Mouse (Mus musculus) neural tube, embryonic 11.5 days (tissue): Measurements from ENCODE around the gene Tanc2. TPM values are rescaled to one million over a fixed set of nuclear protein-coding genes. Genes with fewer than 3 reads are reported as not detected.

ENCODE experiments used
- ATAC-seq: fragments of 200-750 bp; cut with Nextera tagmentation; 2 replicates; pipeline ENCODE4 v1.8.0; 2017; ENCODE audit warnings: moderate number of reproducible peaks, mild to moderate bottlenecking, moderate TSS enrichment, moderate library complexity; ENCODE audit not compliant: insufficient read depth, low FRiP score, low TSS enrichment
- DNase-seq: peaks from one replicate; pipeline ENCODE4 v3.0.0-alpha.2; 2015; ENCODE audit warnings: low spot score
- H3K27ac ChIP-seq: fragments of 300-500 bp; sonication (generic); 2 replicates; pipeline ENCODE4 v1.5.1; 2014; ENCODE audit warnings: low read depth, mild to moderate bottlenecking, low read length
- H3K27me3 ChIP-seq: fragments of 300-500 bp; sonication (generic); 2 replicates; pipeline ENCODE4 v1.6.1; 2014; ENCODE audit warnings: mild to moderate bottlenecking, low read length, mixed read lengths; ENCODE audit not compliant: control insufficient read depth, insufficient read depth
- H3K36me3 ChIP-seq: fragments of 300-500 bp; sonication (generic); 2 replicates; pipeline ENCODE4 v1.6.1; 2014; ENCODE audit warnings: mild to moderate bottlenecking, low read length, moderate library complexity, mixed read lengths; ENCODE audit not compliant: control insufficient read depth, insufficient read depth
- H3K4me1 ChIP-seq: fragments of 300-500 bp; sonication (generic); 2 replicates; pipeline ENCODE4 v1.6.1; 2014; ENCODE audit warnings: low read length, mixed read lengths; ENCODE audit not compliant: control insufficient read depth, insufficient read depth
- H3K4me2 ChIP-seq: fragments of 300-500 bp; sonication (generic); 2 replicates; pipeline ENCODE4 v1.6.1; 2014; ENCODE audit warnings: low read depth, mild to moderate bottlenecking, moderate library complexity
- H3K4me3 ChIP-seq: fragments of 300-500 bp; sonication (generic); 2 replicates; pipeline ENCODE4 v1.5.1; 2014; ENCODE audit warnings: low read depth, low read length
- H3K9ac ChIP-seq: fragments of 300-500 bp; sonication (generic); 2 replicates; pipeline ENCODE4 v1.6.1; 2014; ENCODE audit warnings: mild to moderate bottlenecking, low read length
- H3K9me3 ChIP-seq: fragments of 300-500 bp; sonication (generic); 2 replicates; pipeline ENCODE4 v1.6.1; 2016; ENCODE audit warnings: low read length; ENCODE audit not compliant: control insufficient read depth
- WGBS: fragments of 180-500 bp; shearing (Covaris S2); extraction: QIAGEN DNeasy Blood & Tissue Kit; methylation state at CpG from one replicate; pipeline ENCODE4 v1.1.7; 2014; 5-methylcytosine and 5-hydroxymethylcytosine counted together
- polyA plus RNA-seq: library from polyadenylated mRNA; unstranded; fragments of >200 nt; fragmentation: Nextera tagmentation; extraction: Ambion mirVana; gene quantifications from 2 replicates; pipeline ENCODE4 v1.2.1, GENCODE M21; 2014

Tanc2 gene
- polyA plus RNA-seq, 1 experiment from 2014 or later: 25.0 TPM

DNA sequence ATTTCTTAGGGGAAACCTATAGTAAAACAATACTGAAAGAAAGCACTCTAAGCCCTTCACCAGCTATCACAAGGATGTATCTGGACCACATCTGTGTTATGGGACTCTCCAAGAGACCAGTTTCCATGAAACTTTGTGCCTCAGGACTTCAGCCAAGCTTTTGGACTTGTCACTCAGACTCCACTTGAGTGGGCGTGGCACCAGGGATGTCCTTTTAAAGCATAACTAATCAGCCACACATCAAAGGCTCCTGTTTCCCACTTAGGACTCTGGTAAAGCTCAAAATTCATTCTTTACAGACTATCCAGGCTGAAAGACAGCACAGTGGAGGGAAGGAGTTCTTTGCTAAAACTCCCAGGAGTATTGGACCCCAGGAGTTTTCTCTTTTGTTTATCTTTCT lies 89.2 kb downstream of the Tanc2 start:
- no peak for DNase-seq
- no peak overlapping the region for H3K9ac ChIP-seq
- no peaks in the 10 kb centered on the region for H3K9me3 ChIP-seq
- H3K36me3 ChIP-seq: no peaks in the 10 kb centered on the region
- no peak overlapping the region for H3K27ac ChIP-seq
- H3K4me3 ChIP-seq: no peak overlapping the region
- no peak for ATAC-seq
- H3K27me3 ChIP-seq: no peaks in the 10 kb centered on the region
- no peak overlapping the region for H3K4me2 ChIP-seq
- no peaks in the 10 kb centered on the region for H3K4me1 ChIP-seq
- WGBS: 86% methylated on average over 1 of the region's 1 CpGs

DNA sequence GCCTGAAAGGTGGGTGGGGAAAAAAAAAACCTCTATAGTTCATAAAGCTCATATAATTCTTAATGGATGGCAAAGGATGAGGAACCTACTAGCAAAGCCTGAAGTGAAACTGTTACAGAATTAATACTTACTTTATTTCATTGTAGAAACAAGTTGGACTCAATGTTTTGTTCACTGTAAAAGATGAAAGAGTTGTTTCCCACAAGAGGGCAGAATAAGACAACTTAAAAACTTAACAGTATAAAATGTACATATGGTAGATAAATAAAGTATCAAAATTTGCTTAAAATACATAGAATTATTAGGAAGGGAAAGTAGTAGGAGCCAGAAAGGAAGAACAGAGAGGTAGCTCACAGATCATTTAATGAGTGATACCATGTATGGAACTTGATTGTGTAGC lies 95.0 kb downstream of the Tanc2 start:
- H3K4me1 ChIP-seq: no peaks in the 10 kb centered on the region

DNA sequence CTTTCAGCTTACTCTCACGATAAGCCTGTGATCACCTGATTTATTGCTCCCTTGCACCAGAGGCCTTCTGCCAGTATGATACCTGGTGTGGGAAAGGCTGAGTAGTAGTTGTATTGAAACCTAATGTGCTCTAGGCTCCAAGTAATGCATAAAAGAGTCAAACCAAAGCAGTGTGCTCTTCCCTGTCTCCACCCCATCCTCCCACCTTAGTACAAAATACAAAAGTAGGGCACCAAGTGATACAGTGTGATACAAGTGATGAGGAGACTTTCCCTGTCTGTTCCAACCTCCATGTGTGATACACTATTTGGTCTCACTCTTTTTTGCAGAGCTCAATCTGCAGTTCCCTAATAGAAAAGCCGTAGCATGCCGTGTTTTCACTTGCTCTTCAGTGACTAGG lies 110.7 kb downstream of the Tanc2 start:
- WGBS: 75% methylated on average over 3 of the region's 3 CpGs
- ATAC-seq (no peak), DNase-seq (no peak)
- no peaks in the 10 kb centered on the region for H3K27me3 ChIP-seq
- no peaks in the 10 kb centered on the region for H3K4me1 ChIP-seq
- no peak overlapping the region for H3K27ac ChIP-seq
- no peak overlapping the region for H3K4me2 ChIP-seq
- H3K4me3 ChIP-seq: no peak overlapping the region
- no peaks in the 10 kb centered on the region for H3K36me3 ChIP-seq
- no peak overlapping the region for H3K9ac ChIP-seq
- no peaks in the 10 kb centered on the region for H3K9me3 ChIP-seq

More for the DNA sequence above, 95.0 kb downstream of the Tanc2 start:
- ATAC-seq (no peak), DNase-seq (no peak)
- Histone ChIP-seq H3K4me3 (no peak overlapping the region), H3K27ac (no peak overlapping the region), H3K9me3 (no peaks in the 10 kb centered on the region), H3K9ac (no peak overlapping the region), H3K36me3 (no peaks in the 10 kb centered on the region), H3K4me2 (no peak overlapping the region), H3K27me3 (no peaks in the 10 kb centered on the region)

DNA sequence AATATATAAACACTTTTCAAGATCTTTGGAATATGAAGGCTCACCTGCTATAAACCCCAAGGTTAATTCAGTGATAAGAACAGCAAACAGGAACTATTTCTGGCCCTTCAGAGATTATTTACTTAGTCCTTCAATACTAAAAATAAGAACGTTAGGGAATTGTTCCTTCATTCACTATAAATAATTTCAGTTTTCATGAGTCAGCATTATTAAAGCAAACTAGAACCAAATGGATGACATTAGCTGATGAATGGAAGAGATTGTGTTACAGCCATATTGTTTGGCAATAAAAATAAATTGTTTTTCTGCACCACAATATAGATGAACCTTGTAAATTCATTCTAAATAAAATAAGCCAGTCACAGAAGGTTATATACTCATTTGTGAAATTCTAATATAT lies 129.9 kb downstream of the Tanc2 start:
- H3K9ac ChIP-seq: no peak overlapping the region
- WGBS: 81% methylated on average over 1 of the region's 1 CpGs
- no peaks in the 10 kb centered on the region for H3K9me3 ChIP-seq
- no peak overlapping the region for H3K4me2 ChIP-seq
- DNase-seq (no peak), ATAC-seq (no peak)
- H3K36me3 ChIP-seq: no peaks in the 10 kb centered on the region
- no peak overlapping the region for H3K27ac ChIP-seq
- H3K4me1 ChIP-seq: no peaks in the 10 kb centered on the region
- H3K27me3 ChIP-seq: no peaks in the 10 kb centered on the region
- no peak overlapping the region for H3K4me3 ChIP-seq

DNA sequence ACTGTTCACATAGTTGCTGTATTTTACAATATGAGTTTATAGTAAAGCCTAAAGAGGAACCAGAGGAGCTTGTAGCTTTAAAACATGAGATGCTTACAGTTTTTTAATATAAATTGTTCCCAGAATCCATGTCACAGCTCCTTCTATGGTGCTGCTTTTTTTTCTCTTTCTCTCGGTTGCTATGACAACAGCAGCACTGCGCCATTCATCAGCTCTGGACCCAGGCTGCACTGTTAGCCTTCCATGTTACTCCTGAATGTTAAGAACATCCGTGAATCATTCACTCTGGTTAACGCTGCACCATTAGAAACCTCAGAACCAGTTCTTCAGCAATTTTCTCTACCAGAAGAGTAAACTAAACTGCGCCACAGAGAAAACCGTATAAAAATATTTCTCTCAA lies 141.8 kb downstream of the Tanc2 start:
- ATAC-seq (peak; percentile 83), DNase-seq (peak; percentile 62)
- Histone ChIP-seq H3K9ac (no peak overlapping the region), H3K4me3 (no peak overlapping the region), H3K27me3 (no peaks in the 10 kb centered on the region), H3K27ac (no peak overlapping the region), H3K36me3 (no peaks in the 10 kb centered on the region), H3K4me1 (peaks cover 4% of the 10 kb centered on the region), H3K4me2 (no peak overlapping the region), H3K9me3 (no peaks in the 10 kb centered on the region)
- WGBS: 50% methylated on average over 6 of the region's 6 CpGs

DNA sequence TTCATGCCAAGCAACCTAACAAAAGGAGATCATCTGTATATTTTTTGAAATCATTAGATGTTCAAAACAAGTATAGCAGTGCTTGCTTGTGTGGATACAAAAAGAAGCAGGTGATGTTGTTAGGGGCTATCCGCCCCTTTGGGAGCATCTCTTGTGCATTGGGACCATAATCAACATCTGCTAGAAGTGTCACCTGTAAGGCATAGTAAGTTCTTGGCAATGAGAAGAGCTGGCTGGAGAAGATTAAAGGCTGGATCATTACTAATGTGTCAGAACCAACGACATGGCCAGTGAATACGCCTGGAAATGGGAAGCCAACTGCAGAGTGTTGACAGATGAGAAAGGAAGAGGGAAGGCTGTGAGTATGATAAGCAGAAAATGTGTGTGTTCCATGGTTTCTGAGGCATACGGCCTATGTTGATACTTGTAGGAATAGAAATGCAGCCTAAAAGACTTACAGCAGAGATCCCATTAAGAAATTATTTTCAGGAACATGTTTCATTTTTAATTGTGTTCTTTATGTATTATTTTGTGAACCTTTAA lies 142.3 kb downstream of the Tanc2 start:
- H3K9me3 ChIP-seq: no peaks in the 10 kb centered on the region
- H3K4me1 ChIP-seq: peaks cover 4% of the 10 kb centered on the region
- WGBS: 68% methylated on average over 4 of the region's 4 CpGs
- no peaks in the 10 kb centered on the region for H3K27me3 ChIP-seq
- ATAC-seq (no peak), DNase-seq (no peak)
- H3K27ac ChIP-seq: no peak overlapping the region
- H3K4me3 ChIP-seq: no peak overlapping the region
- H3K36me3 ChIP-seq: no peaks in the 10 kb centered on the region
- H3K4me2 ChIP-seq: no peak overlapping the region
- H3K9ac ChIP-seq: no peak overlapping the region; the same call in 1 of the 2 replicates

GRCm38 (mm10) chr11:105743171-105743570 lies 153.4 kb downstream of the Tanc2 start:
- ATAC-seq (no peak), DNase-seq (no peak)
- no peak overlapping the region for H3K4me2 ChIP-seq
- no peak overlapping the region for H3K9ac ChIP-seq
- no peaks in the 10 kb centered on the region for H3K27me3 ChIP-seq
- H3K4me1 ChIP-seq: no peaks in the 10 kb centered on the region
- no peak overlapping the region for H3K27ac ChIP-seq
- no peaks in the 10 kb centered on the region for H3K9me3 ChIP-seq
- 94% methylated on average over 1 of the region's 1 CpGs for WGBS
- H3K36me3 ChIP-seq: no peaks in the 10 kb centered on the region
- no peak overlapping the region for H3K4me3 ChIP-seq

- no peak overlapping the region for H3K27ac ChIP-seq
- H3K4me1 ChIP-seq: no peaks in the 10 kb centered on the region
- no peak overlapping the region for H3K9ac ChIP-seq
- ATAC-seq: no peak
- WGBS: 81% methylated on average over 2 of the region's 2 CpGs
- DNase-seq: no peak
- no peaks in the 10 kb centered on the region for H3K27me3 ChIP-seq
- H3K36me3 ChIP-seq: no peaks in the 10 kb centered on the region
- no peak overlapping the region for H3K4me2 ChIP-seq
- H3K9me3 ChIP-seq: no peaks in the 10 kb centered on the region
- H3K4me3 ChIP-seq: no peak overlapping the region
Observed at GRCm38 (mm10) chr11:105749297-105750071, 159.7 kb downstream of the Tanc2 start.
